Mouse (Mus musculus) hindbrain, embryonic 10.5 days (tissue): ENCODE data around the gene Tcta. TPM values are rescaled to one million over a fixed set of nuclear protein-coding genes. Genes with fewer than 3 reads are reported as not detected.
"Not testable (repeated sequence)": the region's sequence is repeated elsewhere in the genome, so short reads cannot be mapped to it uniquely, and the experiment has no call there.

Experiments used
- DNase-seq: peaks from one replicate; pipeline ENCODE4 v3.0.0-alpha.2; 2017; ENCODE audit warnings: low spot score
- H3K27ac ChIP-seq: fragments of 300-500 bp; sonication (generic); 2 replicates; pipeline ENCODE4 v1.5.1; 2016; ENCODE audit warnings: mild to moderate bottlenecking, moderate library complexity
- H3K27me3 ChIP-seq: fragments of 300-500 bp; sonication (generic); 2 replicates; pipeline ENCODE4 v1.6.1; 2016; ENCODE audit warnings: mild to moderate bottlenecking; ENCODE audit not compliant: poor library complexity, insufficient read depth, severe bottlenecking
- H3K36me3 ChIP-seq: fragments of 300-500 bp; sonication (generic); 2 replicates; pipeline ENCODE4 v1.6.1; 2016; ENCODE audit warnings: mild to moderate bottlenecking, moderate library complexity
- H3K4me1 ChIP-seq: fragments of 300-500 bp; sonication (generic); replicated peaks from 2 replicates; pipeline ENCODE4 v1.6.1; 2016; ENCODE audit warnings: mild to moderate bottlenecking
- H3K4me3 ChIP-seq: fragments of 300-500 bp; sonication (generic); 2 replicates; pipeline ENCODE4 v1.5.1; 2016; ENCODE audit warnings: mild to moderate bottlenecking, moderate library complexity
- H3K9me3 ChIP-seq: fragments of 300-500 bp; sonication (generic); 2 replicates; pipeline ENCODE4 v1.6.1; 2016; ENCODE audit warnings: mild to moderate bottlenecking, moderate library complexity
- WGBS: fragments of 180-500 bp; shearing (Covaris S2); methylation state at CpG from one replicate; pipeline ENCODE4 v1.1.7; 2016; 5-methylcytosine and 5-hydroxymethylcytosine counted together
- polyA plus RNA-seq: library from polyadenylated mRNA; unstranded; fragments of >200 nt; fragmentation: Nextera tagmentation; extraction: Ambion mirVana; gene quantifications from 2 replicates; pipeline ENCODE4 v1.2.1, GENCODE M21; 2016

The Tcta gene
- polyA plus RNA-seq, 1 experiment from 2014 or later: 32.7 TPM

DNA sequence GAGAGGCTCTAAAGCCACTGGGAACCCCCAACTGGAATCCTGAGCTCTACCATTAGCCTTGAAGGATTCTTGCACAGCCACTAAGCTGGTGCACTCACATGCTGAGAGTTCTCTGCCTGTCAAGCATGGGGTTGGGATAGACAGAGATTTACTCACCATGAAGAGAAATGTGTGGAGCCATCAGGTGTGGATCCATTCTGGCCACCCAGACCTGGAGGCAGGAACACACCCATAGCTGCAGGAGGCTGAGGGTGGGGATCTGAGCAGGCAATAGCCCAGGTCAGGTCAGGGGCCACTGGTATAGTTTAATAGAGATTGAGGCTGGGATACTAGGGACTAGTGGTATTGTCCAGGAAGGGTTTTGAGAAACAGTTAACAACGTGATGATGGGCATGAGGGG, 790 bp downstream of the Tcta start:
- DNase-seq: no peak
- 5% methylated on average over 1 of the region's 1 CpGs for WGBS
- peak overlapping the region; percentile 93 for H3K4me3 ChIP-seq
- no peaks in the 10 kb centered on the region for H3K27me3 ChIP-seq
- peak overlapping the region; percentile 99 for H3K27ac ChIP-seq
- H3K36me3 ChIP-seq: peaks cover 41% of the 10 kb centered on the region
- peaks cover 35% of the 10 kb centered on the region for H3K4me1 ChIP-seq
- H3K9me3 ChIP-seq: no peaks in the 10 kb centered on the region

DNA sequence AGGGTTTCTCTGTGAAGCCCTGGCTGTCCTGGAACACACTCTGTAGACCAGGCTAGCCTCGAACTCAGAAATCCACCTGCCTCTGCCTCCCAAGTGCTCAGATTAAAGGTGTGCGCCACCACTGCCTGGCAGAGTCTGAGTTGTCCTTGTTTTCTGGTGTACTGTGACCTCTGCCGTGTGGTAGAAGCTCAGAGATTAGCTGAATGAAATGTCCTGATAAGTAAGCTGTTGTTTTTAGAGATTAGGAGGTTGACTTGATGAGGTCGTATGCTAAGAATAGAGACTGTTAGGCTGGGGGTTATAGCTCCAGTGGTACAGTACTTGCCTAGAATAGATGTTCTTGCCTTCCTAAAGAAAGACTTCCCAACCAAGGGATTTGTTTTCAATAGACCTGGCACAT, 1.2 kb downstream of the Tcta start:
- H3K9me3 ChIP-seq: no peaks in the 10 kb centered on the region
- 85% methylated on average over 4 of the region's 4 CpGs for WGBS
- peak overlapping the region; percentile 93 for H3K4me3 ChIP-seq
- H3K27ac ChIP-seq: peak overlapping the region; percentile 99; the same call in 1 of the 2 replicates
- no peak for DNase-seq
- peaks cover 35% of the 10 kb centered on the region for H3K4me1 ChIP-seq
- H3K36me3 ChIP-seq: peaks cover 44% of the 10 kb centered on the region
- no peaks in the 10 kb centered on the region for H3K27me3 ChIP-seq

DNA sequence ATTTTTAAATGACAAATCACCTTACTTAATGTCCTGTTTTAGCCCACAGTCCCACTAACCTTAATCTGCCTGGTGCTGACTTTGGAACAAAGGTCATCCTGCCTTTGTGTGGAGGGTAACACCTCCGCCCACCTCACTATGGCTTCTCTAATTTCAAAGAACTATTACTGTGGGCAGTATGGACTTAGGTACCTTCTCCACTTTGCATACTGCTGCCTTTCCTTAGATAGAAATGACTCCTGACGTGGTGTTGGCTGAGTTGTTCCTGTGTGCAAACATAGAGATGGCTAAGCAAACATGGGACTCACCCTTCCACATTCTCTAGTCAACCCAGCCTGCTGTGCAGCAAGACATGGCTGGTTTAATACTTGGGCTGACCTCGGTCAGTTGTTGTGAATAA, 4.1 kb downstream of the Tcta start:
- H3K27me3 ChIP-seq: no peaks in the 10 kb centered on the region
- H3K27ac ChIP-seq: no peak overlapping the region
- peaks cover 24% of the 10 kb centered on the region for H3K4me1 ChIP-seq
- H3K4me3 ChIP-seq: no peak overlapping the region
- WGBS: 85% methylated on average over 3 of the region's 3 CpGs
- DNase-seq: no peak
- peaks cover 57% of the 10 kb centered on the region for H3K36me3 ChIP-seq
- no peaks in the 10 kb centered on the region for H3K9me3 ChIP-seq

- peaks cover 29% of the 10 kb centered on the region for H3K4me1 ChIP-seq
- peak within 1 kb of the TSS; percentile 89 for H3K27ac ChIP-seq
- H3K27me3 ChIP-seq: no peaks in the 10 kb centered on the region
- peak; percentile 83 for DNase-seq
- peak within 1 kb of the TSS; percentile 57 for H3K4me3 ChIP-seq
- H3K36me3 ChIP-seq: peaks cover 49% of the 10 kb centered on the region
- WGBS: 16% methylated on average over 18 of the region's 18 CpGs
- no peaks in the 10 kb centered on the region for H3K9me3 ChIP-seq
These were observed 9.3 kb downstream of the Tcta start, which contains the start of gene Amt for GRCm38 (mm10) chr9:108296453-108297355. Amt (plus strand) TSS chr9:108296853.

GRCm38 (mm10) chr9:108290773-108291172, 15.2 kb downstream of the Tcta start:
- peaks cover 19% of the 10 kb centered on the region for H3K36me3 ChIP-seq
- peak overlapping the region; percentile 60 for H3K4me3 ChIP-seq
- H3K27me3 ChIP-seq: no peaks in the 10 kb centered on the region
- WGBS: 51% methylated on average over 6 of the region's 6 CpGs
- H3K27ac ChIP-seq: peak overlapping the region; percentile 91
- H3K4me1 ChIP-seq: peaks cover 20% of the 10 kb centered on the region
- H3K9me3 ChIP-seq: no peaks in the 10 kb centered on the region
- no peak for DNase-seq

GRCm38 (mm10) chr9:108290016-108290750, 15.8 kb downstream of the Tcta start, which contains the start of gene Nicn1:
Nicn1 (plus strand) TSS chr9:108290429.
- Histone ChIP-seq H3K9me3 (no peaks in the 10 kb centered on the region), H3K36me3 (peaks cover 15% of the 10 kb centered on the region), H3K27ac (peak within 1 kb of the TSS; percentile 91), H3K4me1 (peaks cover 15% of the 10 kb centered on the region), H3K4me3 (peak within 1 kb of the TSS; percentile 60), H3K27me3 (no peaks in the 10 kb centered on the region)
- peak; percentile 89 for DNase-seq
- WGBS: under 1% methylated on average over 32 of the region's 32 CpGs

DNA sequence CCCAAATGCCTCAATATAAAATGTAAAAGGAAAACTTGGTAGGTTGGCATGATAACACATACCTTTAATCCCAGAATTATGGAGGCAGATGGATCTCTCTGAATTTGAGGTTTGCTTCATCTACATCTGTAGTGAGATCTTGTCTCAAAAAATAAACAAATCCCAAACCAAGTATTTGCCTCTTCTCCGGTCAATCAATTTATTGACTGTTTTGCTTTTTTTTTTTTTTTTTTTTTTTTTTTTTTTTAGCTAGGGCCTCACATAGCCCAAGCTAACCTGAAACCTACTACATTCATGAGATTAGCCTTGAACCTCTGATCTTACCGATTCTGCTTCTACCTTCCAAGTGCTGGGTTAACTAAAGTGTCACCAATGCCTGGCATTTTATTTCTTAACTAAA, 16.6 kb downstream of the Tcta start:
- Histone ChIP-seq H3K4me3 (peak overlapping the region; percentile 60), H3K4me1 (peaks cover 15% of the 10 kb centered on the region), H3K27ac (peak overlapping the region; percentile 91), H3K9me3 (no peaks in the 10 kb centered on the region), H3K36me3 (peaks cover 8% of the 10 kb centered on the region), H3K27me3 (no peaks in the 10 kb centered on the region)
- no peak for DNase-seq
- WGBS: 72% methylated on average over 2 of the region's 2 CpGs

GRCm38 (mm10) chr9:108287526-108288238, 18.3 kb downstream of the Tcta start:
- not testable (repeated sequence) for H3K36me3 ChIP-seq, H3K27me3 ChIP-seq, DNase-seq, H3K9me3 ChIP-seq, H3K4me3 ChIP-seq, H3K27ac ChIP-seq
- WGBS: 76% methylated on average over 6 of the region's 6 CpGs
- H3K4me1 ChIP-seq: peaks cover 15% of the 10 kb centered on the region

DNA sequence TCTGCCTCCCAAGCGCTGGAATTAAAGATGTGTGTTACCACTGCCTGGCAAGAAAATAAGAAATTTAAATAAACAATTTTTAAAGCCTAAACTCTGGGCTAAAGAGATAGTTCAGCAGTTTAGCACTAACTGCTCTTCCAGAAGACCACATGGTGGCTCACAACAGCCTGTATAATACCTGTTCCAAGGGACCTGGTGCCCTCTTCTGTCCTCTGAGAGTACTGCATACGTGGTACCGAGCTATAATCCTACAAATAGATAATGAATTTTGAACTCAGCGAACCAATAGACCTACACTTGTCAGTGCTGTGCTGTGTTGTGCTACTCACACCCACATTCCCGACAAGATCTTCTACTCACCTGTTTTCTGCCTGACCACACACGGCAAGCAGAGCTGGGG, 21.6 kb downstream of the Tcta start:
- H3K4me1 ChIP-seq: no peaks in the 10 kb centered on the region
- H3K4me3 ChIP-seq: no peak overlapping the region
- peak; percentile 71 for DNase-seq
- H3K36me3 ChIP-seq: no peaks in the 10 kb centered on the region
- no peak overlapping the region for H3K27ac ChIP-seq
- H3K27me3 ChIP-seq: no peaks in the 10 kb centered on the region
- WGBS: 18% methylated on average over 6 of the region's 6 CpGs
- H3K9me3 ChIP-seq: no peaks in the 10 kb centered on the region

DNA sequence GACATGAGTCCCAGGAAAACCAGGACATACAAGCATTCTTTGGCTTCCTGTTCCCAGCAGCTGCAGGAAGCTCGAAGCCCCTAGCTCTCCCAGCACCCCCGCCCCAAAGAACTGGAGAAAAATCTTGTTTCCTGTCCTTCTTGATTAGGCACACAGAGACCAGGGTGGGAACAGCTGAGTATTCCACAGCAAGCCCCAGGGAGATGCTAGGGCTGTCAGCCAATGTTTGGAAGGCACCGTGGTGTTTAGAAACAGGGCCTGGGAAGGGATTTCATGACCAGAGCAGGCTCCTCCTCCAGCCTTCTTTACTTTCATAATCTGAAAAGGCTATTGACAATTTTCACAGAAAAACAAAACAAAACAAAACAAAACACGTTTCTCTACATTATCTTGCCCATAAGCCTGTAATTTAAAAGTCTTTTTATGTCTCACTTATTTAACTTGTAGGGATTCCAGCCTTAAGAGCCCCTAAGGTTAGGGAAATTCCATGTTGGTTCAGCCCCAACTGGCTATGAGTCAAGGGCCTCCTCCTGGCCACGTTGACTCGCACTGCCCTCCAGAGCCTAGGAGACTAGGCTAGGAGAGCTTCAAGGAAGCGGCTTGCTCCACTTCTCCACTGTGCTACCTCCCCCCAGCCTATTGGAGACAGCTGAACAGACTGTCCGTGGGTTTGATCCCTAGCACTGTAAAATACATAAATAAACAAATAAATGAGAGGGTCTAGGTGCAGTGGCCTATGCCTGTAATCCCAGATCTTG, 25.7 kb downstream of the Tcta start:
- no peak overlapping the region for H3K4me3 ChIP-seq
- H3K36me3 ChIP-seq: no peaks in the 10 kb centered on the region
- H3K4me1 ChIP-seq: 0 out of 2 replicates have a peak, but pooled peaks cover 2% of the 10 kb centered on the region
- whole genome bisulfite sequencing: 56% methylated on average over 8 of the region's 8 CpGs
- no peak overlapping the region for H3K27ac ChIP-seq
- H3K9me3 ChIP-seq: no peaks in the 10 kb centered on the region
- DNase-seq: no peak
- no peaks in the 10 kb centered on the region for H3K27me3 ChIP-seq

GRCm38 (mm10) chr9:108278697-108279450, 27.1 kb downstream of the Tcta start:
- Histone ChIP-seq H3K4me3 (no peak overlapping the region), H3K27ac (no peak overlapping the region), H3K27me3 (no peaks in the 10 kb centered on the region), H3K36me3 (no peaks in the 10 kb centered on the region), H3K9me3 (no peaks in the 10 kb centered on the region), H3K4me1 (0 out of 2 replicates have a peak, but pooled peaks cover 10% of the 10 kb centered on the region)
- WGBS: 66% methylated on average over 10 of the region's 10 CpGs
- peak; percentile 26 for DNase-seq
